Mouse (Mus musculus) heart, postnatal 0 days (tissue): ENCODE data around the gene Cnr2.

ENCODE experiments used
- CTCF ChIP-seq: IDR thresholded peaks from 2 replicates; pipeline ENCODE4 v1.5.1; 2016; ENCODE audit warnings: antibody characterized with exemption, control low read depth, low read depth
- EP300 ChIP-seq: IDR thresholded peaks from 2 replicates; pipeline ENCODE4 v1.6.1; 2016; ENCODE audit warnings: antibody characterized with exemption, low read depth

DNA sequence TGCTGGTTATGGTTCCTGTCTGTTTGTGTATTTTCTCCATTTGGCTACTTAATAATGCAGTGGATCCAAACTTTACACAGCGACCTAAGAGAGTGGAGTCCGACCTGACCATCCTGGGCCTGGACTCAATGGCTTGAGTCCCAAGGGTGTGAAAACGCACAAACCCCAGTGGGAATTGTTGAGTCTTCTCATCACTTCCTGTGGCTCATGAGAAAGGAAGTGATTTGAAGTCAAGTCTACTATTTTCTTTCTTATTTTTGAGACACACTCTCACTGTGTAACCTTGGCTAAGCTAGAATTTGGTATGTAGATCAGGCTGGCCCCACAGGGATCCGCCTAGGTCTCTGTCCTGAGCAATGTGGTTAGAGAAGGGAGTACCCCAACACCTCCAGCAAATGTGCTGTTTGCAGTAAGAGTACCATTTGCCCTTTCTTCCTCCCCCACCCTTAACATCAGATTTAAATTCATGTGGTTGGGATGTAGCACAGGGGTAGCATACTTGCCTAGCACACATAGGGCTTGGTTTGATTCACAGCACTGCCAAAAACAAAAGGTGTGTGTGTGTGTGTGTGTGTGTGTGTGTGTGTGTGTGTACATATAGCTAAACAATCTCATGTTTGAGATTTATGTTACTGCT lies 7.5 kb downstream of the Cnr2 start:
- no peak for TF ChIP-seq CTCF
- no peak for TF ChIP-seq EP300
